Mouse (Mus musculus) G1E (cell line): ENCODE data around the gene Amz1.

Experiments
- CTCF ChIP-seq: IDR thresholded peaks from 2 replicates; pipeline ENCODE4 v1.5.1; 2012; ENCODE audit warnings: low read depth, low read length, inconsistent platforms, mixed read lengths
- GATA1 ChIP-seq: IDR thresholded peaks from 2 replicates; pipeline ENCODE4 v1.6.1; 2012; ENCODE audit warnings: borderline replicate concordance, low read length, inconsistent platforms, mixed read lengths
- GATA2 ChIP-seq: IDR thresholded peaks from 2 replicates; pipeline ENCODE4 v1.6.1; 2012; ENCODE audit warnings: low read depth, low read length, inconsistent platforms, borderline replicate concordance
- POLR2AphosphoS5 ChIP-seq: IDR thresholded peaks from 2 replicates; pipeline ENCODE4 v1.6.1; 2012; ENCODE audit warnings: low read depth, low read length, inconsistent platforms; ENCODE audit not compliant: insufficient replicate concordance
- TAL1 ChIP-seq: conservative IDR thresholded peaks from 2 replicates; pipeline ENCODE4 v1.6.1; 2012; ENCODE audit warnings: low read depth, low read length, inconsistent platforms, mixed read lengths

DNA sequence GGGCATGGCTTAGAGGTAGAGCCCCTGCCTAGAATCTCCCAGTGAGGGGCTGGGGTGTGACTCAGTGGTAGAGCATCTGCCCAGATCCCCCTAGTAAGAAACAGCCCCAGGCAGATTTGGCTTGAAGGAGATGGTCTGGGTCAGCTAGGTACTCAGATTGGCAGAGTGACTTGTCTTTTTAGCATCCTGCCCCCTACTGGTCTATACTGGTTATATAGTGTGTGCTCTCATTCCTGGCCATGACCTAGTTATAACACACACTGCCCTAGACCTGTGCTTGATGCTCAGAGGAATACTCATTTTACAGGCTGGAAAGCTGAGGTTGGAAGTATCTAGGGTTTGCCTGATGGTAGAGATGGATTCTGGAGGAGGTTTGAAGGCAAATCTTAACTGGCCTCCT is 17.9 kb downstream of the Amz1 start:
- TF ChIP-seq CTCF (0 out of 2 replicates have a peak, but pooled peaks have one; percentile 26), GATA1 (no peak), TAL1 (no peak), POLR2AphosphoS5 (no peak), GATA2 (no peak)
